Mouse (Mus musculus): ENCODE measurements around the gene Mettl23.
A peak's percentile ranks its signal among the peaks of the same experiment; 100 is the strongest.

The Mettl23 gene

GRCm38 (mm10) chr11:116843261-116844233 lies at the start of gene Mettl23, which contains the start of gene Jmjd6:
Gene Mettl23, plus strand, starts transcription at chr11:116843278.
Gene Jmjd6, minus strand, starts transcription at chr11:116843449.
- peak; percentile 96 to 97 for DNase-seq (ENCODE audit: low spot score in 2 of 2)

GRCm38 (mm10) chr11:116799364-116799763 lies 43.7 kb upstream of the Mettl23 start:
- DNase-seq (ENCODE audit: low spot score in 2 of 2), result no peak

DNA sequence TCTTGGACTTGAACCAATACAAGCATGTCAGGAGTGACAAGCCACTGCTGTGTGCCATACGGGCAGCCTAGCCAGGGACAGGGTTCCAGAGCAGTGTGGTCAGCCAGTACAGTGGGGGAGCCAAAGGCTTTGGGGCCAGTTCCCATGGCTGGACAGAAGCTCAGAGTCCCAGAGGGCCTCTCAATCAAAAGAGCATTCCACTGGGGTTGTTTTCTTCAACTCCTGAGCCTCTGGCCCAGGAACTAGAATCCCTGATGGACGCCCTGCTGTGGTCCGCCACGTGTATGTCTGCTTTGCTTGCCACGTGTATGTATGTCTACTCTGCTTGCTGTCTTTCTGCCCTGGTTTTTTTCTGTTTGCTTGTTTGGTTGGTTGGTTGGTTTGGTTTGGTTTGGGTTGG lies 42.0 kb upstream of the Mettl23 start:
- DNase-seq (ENCODE audit: low spot score in 2 of 2), result no peak

GRCm38 (mm10) chr11:116802709-116803108 lies 40.4 kb upstream of the Mettl23 start:
- no peak for DNase-seq (ENCODE audit: low spot score in 2 of 2)

DNA sequence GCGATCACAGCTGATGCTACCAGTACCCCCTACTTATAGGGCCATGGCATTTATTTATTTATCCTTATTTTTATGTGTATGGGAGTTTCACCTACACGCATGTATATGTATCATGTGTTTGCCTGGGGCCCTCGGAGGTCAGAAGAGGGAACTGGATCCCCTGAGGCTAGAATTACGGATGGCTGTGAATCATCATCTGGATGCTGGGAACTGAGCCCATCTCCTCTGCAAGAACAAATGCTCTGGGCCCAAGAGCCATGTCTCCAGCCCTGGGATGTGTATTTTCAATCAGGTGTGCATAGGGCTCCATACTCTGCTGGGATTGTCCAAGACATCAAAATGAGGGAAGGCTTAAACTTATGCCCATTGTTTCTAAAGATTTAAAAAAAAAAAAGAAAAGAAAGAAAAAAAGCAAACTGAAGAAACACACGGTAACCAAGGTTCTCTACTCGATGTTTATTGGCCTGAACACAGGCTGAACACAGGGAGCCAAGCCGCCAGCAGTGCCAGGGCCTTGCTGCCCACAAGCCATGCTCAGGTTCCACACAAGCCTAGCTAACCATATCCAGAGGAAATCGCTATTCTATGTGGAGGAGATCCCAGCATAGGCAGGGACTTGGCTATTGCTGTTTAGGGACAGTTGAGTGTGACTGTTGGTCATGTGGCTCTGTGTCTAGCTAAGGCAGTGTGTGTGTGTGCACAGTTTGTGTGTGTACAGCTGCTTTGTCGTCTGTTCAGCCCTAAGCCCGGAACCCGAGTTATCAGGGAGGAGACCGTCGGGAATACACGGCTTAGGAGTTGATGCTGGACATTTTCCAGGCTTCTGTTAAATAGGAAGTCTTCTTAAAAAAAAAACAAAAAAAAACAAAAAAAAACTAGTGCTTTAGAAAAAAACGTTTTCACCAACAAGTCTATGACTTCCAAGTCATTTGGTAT lies 36.7 kb upstream of the Mettl23 start:
- no peak for DNase-seq (ENCODE audit: low spot score in 2 of 2)

- no peak for DNase-seq (ENCODE audit: low spot score in 2 of 2)
Measured at GRCm38 (mm10) chr11:116807116-116807515, 36.0 kb upstream of the Mettl23 start.

DNA sequence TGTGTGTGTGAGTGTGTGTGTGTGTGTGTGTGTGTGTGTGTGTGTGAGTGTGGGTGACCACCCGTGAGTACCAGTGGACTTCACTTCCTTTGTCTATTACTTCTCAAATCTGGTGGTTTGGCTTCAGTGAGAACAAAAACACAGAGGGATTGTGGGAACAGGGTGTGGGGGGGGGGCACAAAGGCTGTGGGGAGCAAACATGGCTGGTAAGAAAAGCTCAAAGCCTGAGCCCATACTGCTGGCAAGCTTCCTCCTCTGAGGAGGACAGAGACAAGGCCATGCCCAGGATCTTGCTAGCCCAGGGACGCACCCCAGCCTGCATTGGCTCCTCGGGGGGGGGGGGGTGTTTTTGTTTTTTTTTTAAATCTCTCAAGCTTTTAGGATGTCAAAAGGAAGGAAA lies 35.6 kb upstream of the Mettl23 start:
- DNase-seq (ENCODE audit: low spot score in 2 of 2), result no peak

DNA sequence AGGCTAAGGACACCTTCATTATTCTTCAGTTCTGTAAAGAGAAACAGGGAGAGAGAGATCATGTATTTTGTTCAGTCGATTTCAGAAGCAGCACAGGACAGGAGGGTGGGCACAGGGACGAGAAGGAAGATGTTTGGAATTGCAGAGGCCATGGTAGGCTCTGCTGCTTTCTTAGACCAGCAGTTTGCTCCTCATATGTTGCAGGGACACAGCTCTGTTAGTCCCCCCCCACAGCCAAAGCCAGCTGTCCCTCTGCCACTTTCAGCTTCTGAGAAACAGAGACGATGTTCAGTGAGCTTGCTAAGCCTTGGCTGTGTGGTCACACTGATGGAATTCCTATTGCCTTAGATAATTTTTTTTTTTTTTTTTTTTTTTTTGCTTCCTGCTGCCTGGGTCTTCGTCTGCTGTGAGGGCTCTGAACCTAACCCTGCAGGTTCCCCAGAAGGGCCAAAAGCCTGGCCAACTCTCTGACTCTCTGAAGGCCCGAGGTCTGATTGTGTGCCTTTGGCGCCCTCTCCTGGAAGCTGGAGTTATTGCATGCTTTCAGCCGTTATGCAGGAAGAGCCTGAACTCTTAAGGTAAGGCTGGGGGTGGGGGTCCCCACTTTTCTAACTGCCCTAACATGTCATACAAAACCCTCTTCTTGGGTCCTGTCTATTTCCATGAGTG lies 35.0 kb upstream of the Mettl23 start:
- peak in 1 of 2 experiments; percentile 82 for DNase-seq (ENCODE audit: low spot score in 2 of 2)

GRCm38 (mm10) chr11:116808811-116809395 lies 34.2 kb upstream of the Mettl23 start:
- no peak for DNase-seq (ENCODE audit: low spot score in 2 of 2)

GRCm38 (mm10) chr11:116809520-116809919 lies 33.6 kb upstream of the Mettl23 start:
- no peak for DNase-seq (ENCODE audit: low spot score in 2 of 2)

DNA sequence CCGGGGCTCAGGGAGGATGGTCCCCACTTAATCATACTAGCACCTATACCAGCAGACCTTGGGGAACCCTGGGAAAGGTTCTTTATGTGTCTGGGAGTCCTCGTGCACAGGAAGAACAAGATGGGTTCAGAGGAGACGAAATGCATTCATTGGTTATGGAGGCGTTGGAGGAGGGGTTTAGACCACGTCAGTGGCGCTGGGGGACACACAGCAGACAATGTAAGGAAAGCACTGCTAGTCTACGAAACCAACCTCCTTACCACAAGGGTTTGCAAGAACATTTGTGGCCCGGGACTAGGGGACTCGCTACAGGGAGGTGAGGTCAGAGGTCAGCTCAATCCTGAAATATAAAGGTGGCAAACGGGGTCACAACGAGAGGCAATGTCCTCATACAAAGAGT lies 32.5 kb upstream of the Mettl23 start:
- no peak for DNase-seq (ENCODE audit: low spot score in 2 of 2)

GRCm38 (mm10) chr11:116810983-116811901 lies 31.8 kb upstream of the Mettl23 start:
- DNase-seq (ENCODE audit: low spot score in 2 of 2), result peak; percentile 67 to 74

- DNase-seq (ENCODE audit: low spot score in 2 of 2), result no peak
Measured at GRCm38 (mm10) chr11:116812793-116813529, 30.1 kb upstream of the Mettl23 start.

DNA sequence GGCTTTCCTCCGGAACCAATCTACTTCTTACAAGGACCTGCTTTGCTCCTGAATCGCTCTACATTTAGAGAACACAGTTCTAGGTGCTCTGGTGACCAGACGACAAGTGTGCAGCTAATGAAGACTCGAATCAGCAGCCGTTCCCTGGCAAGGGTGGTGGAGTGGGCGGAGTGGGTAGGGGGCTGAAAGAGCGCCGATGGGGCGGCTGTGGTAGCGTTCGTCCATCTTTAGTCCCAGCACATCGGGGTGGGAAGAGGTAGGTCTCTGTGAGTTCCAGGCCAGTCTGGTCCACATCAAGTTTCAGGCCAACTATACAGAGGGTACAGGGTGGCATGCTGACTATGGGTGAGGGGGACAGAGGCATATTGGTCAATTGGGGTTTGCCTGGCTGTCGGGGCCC lies 29.5 kb upstream of the Mettl23 start:
- no peak for DNase-seq (ENCODE audit: low spot score in 2 of 2)

- peak; percentile 39 to 51 for DNase-seq (ENCODE audit: low spot score in 2 of 2)
Measured at GRCm38 (mm10) chr11:116814076-116814883, 28.8 kb upstream of the Mettl23 start.

DNA sequence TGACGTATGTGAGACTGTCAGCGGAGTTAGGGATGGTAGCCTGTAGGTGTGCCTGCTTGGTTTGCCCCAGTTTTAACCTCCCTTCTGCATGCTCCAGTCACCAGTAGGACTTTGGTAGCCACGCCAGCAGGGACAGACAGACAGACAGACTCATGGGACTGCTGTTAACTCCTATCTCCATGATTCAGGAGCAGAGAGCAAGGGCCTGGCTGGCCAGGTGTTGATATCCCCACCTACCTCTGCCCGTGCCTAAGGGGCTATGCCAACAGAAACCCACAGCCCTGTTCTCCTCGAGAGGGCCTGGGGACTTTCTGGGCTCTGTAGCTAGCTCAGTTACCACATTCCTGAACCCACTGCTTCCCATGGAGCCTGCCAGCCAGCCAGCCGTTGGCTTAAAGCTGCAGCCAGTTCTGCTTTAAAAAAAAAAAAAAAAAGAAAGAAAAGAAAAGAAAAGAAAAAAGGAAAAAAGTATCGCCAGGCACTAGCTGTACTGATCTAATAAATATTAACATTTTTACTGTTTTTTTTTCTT lies 28.1 kb upstream of the Mettl23 start:
- DNase-seq (ENCODE audit: low spot score in 2 of 2), result no peak

- DNase-seq (ENCODE audit: low spot score in 2 of 2), result no peak
Measured at GRCm38 (mm10) chr11:116816769-116817168, 26.3 kb upstream of the Mettl23 start.

GRCm38 (mm10) chr11:116817567-116817966 lies 25.5 kb upstream of the Mettl23 start:
- no peak for DNase-seq (ENCODE audit: low spot score in 2 of 2)

Data from frontal cortex, postnatal 10 days (tissue).